Mouse (Mus musculus): Measurements from ENCODE around the gene 2510002D24Rik. TPM values are rescaled to one million over a fixed set of nuclear protein-coding genes. Genes with fewer than 3 reads are reported as not detected.
"Not testable (repeated sequence)": the region's sequence is repeated elsewhere in the genome, so short reads cannot be mapped to it uniquely, and the experiment has no call there.

Gene 2510002D24Rik
- total and polyA plus RNA-seq, 2 experiments from 2014 or later: 32.9 to 45.6 TPM

GRCm38 (mm10) chr16:18858551-18858950, 22.2 kb downstream of the 2510002D24Rik start:
- H3K4me1 ChIP-seq (ENCODE audit: control insufficient read depth, insufficient read depth): no peaks in the 10 kb centered on the region
- peak; percentile 50 for DNase-seq (ENCODE audit: low spot score)
- 0 out of 2 replicates have a peak, but pooled peaks cover 3% of the 10 kb centered on the region for H3K9me3 ChIP-seq (replicated peaks; ENCODE audit: control insufficient read depth, low read length)
- TF ChIP-seq CTCF (IDR thresholded peaks at IDR 0.05; ENCODE audit: low read depth) (peak; percentile 42), EP300 (IDR thresholded peaks at IDR 0.05; ENCODE audit: low read depth) (no peak)
- no peak overlapping the region for H3K27ac ChIP-seq (ENCODE audit: low read depth)
- H3K36me3 ChIP-seq (replicated peaks; ENCODE audit: control insufficient read depth, insufficient read depth, low read length): no peaks in the 10 kb centered on the region
- H3K4me2 ChIP-seq (ENCODE audit: low read depth, low read length): no peak overlapping the region
- H3K4me3 ChIP-seq (ENCODE audit: low read depth, low read length): no peak overlapping the region
- ATAC-seq (ENCODE audit: insufficient read depth, low read depth): peak; percentile 41; the same call in 1 of the 2 replicates
- no peaks in the 10 kb centered on the region for H3K27me3 ChIP-seq (ENCODE audit: control insufficient read depth, insufficient read depth, low read length)
- no peak overlapping the region for H3K9ac ChIP-seq (replicated peaks; ENCODE audit: low read depth, low read length)

- no peak overlapping the region for H3K4me2 ChIP-seq (ENCODE audit: low read depth, low read length)
- 52% methylated on average over 1 of the region's 1 CpGs for WGBS
- TF ChIP-seq CTCF (IDR thresholded peaks at IDR 0.05; ENCODE audit: low read depth): no peak
- no peak for TF ChIP-seq EP300 (IDR thresholded peaks at IDR 0.05; ENCODE audit: low read depth)
- ATAC-seq (ENCODE audit: insufficient read depth, low read depth) (no peak; the same call in 1 of the 2 replicates), DNase-seq (ENCODE audit: low spot score) (no peak)
- H3K9ac ChIP-seq (replicated peaks; ENCODE audit: low read depth, low read length): no peak overlapping the region
- H3K4me3 ChIP-seq (ENCODE audit: low read depth, low read length): no peak overlapping the region
- 0 out of 2 replicates have a peak, but pooled peaks cover 3% of the 10 kb centered on the region for H3K9me3 ChIP-seq (replicated peaks; ENCODE audit: control insufficient read depth, low read length)
- H3K4me1 ChIP-seq (ENCODE audit: control insufficient read depth, insufficient read depth): no peaks in the 10 kb centered on the region
- no peak overlapping the region for H3K27ac ChIP-seq (ENCODE audit: low read depth)
- no peaks in the 10 kb centered on the region for H3K27me3 ChIP-seq (ENCODE audit: control insufficient read depth, insufficient read depth, low read length)
- no peaks in the 10 kb centered on the region for H3K36me3 ChIP-seq (replicated peaks; ENCODE audit: control insufficient read depth, insufficient read depth, low read length)
These were observed 23.8 kb downstream of the 2510002D24Rik start for GRCm38 (mm10) chr16:18860186-18860585.

GRCm38 (mm10) chr16:18870495-18870894, 34.1 kb downstream of the 2510002D24Rik start:
- H3K4me3 ChIP-seq (ENCODE audit: low read depth, low read length); H3K27ac ChIP-seq (ENCODE audit: low read depth); H3K9me3 ChIP-seq (replicated peaks; ENCODE audit: control insufficient read depth, low read length); H3K27me3 ChIP-seq (ENCODE audit: control insufficient read depth, insufficient read depth, low read length); H3K9ac ChIP-seq (replicated peaks; ENCODE audit: low read depth, low read length); H3K4me1 ChIP-seq (ENCODE audit: control insufficient read depth, insufficient read depth); ATAC-seq (ENCODE audit: insufficient read depth, low read depth); DNase-seq (ENCODE audit: low spot score); H3K4me2 ChIP-seq (ENCODE audit: low read depth, low read length): not testable (repeated sequence)
- peaks cover 38% of the 10 kb centered on the region for H3K36me3 ChIP-seq (replicated peaks; ENCODE audit: control insufficient read depth, insufficient read depth, low read length)
- WGBS: 64% methylated on average over 1 of the region's 1 CpGs

- H3K27me3 ChIP-seq (ENCODE audit: control insufficient read depth, insufficient read depth, low read length): no peaks in the 10 kb centered on the region
- H3K36me3 ChIP-seq (replicated peaks; ENCODE audit: control insufficient read depth, insufficient read depth, low read length): peaks cover 36% of the 10 kb centered on the region
- H3K9ac ChIP-seq (replicated peaks; ENCODE audit: low read depth, low read length): peak overlapping the region; percentile 87
- WGBS: under 1% methylated on average over 17 of the region's 17 CpGs
- DNase-seq (ENCODE audit: low spot score) (no peak), ATAC-seq (ENCODE audit: insufficient read depth, low read depth) (no peak; the same call in 1 of the 2 replicates)
- no peaks in the 10 kb centered on the region for H3K9me3 ChIP-seq (replicated peaks; ENCODE audit: control insufficient read depth, low read length)
- TF ChIP-seq EP300 (IDR thresholded peaks at IDR 0.05; ENCODE audit: low read depth) (no peak), CTCF (IDR thresholded peaks at IDR 0.05; ENCODE audit: low read depth) (no peak)
- H3K4me1 ChIP-seq (ENCODE audit: control insufficient read depth, insufficient read depth): peaks cover 6% of the 10 kb centered on the region
- peak overlapping the region; percentile 98 for H3K4me2 ChIP-seq (ENCODE audit: low read depth, low read length)
- peak overlapping the region; percentile 92 for H3K27ac ChIP-seq (ENCODE audit: low read depth)
- peak overlapping the region; percentile 83 for H3K4me3 ChIP-seq (ENCODE audit: low read depth, low read length)
These were observed 39.7 kb downstream of the 2510002D24Rik start for GRCm38 (mm10) chr16:18876091-18876441.

GRCm38 (mm10) chr16:18876442-18877308, 40.3 kb downstream of the 2510002D24Rik start, which contains the start of the genes Mrpl40 and Hira:
Mrpl40 (minus strand) TSS chr16:18876862.
Hira (plus strand) TSS chr16:18877037.
- ATAC-seq (ENCODE audit: insufficient read depth, low read depth) (peak; percentile 94), DNase-seq (ENCODE audit: low spot score) (peak; percentile 88)
- H3K9me3 ChIP-seq (replicated peaks; ENCODE audit: control insufficient read depth, low read length): no peaks in the 10 kb centered on the region
- H3K27ac ChIP-seq (ENCODE audit: low read depth): peak within 1 kb of the TSS; percentile 92
- under 1% methylated on average over 72 of the region's 93 CpGs for WGBS
- TF ChIP-seq EP300 (IDR thresholded peaks at IDR 0.05; ENCODE audit: low read depth): peak; percentile 75; the same call in 1 of the 2 replicates
- TF ChIP-seq CTCF (IDR thresholded peaks at IDR 0.05; ENCODE audit: low read depth): no peak
- H3K27me3 ChIP-seq (ENCODE audit: control insufficient read depth, insufficient read depth, low read length): no peaks in the 10 kb centered on the region
- H3K9ac ChIP-seq (replicated peaks; ENCODE audit: low read depth, low read length): peak within 1 kb of the TSS; percentile 87
- H3K4me3 ChIP-seq (ENCODE audit: low read depth, low read length): peak within 1 kb of the TSS; percentile 83
- peaks cover 30% of the 10 kb centered on the region for H3K36me3 ChIP-seq (replicated peaks; ENCODE audit: control insufficient read depth, insufficient read depth, low read length)
- peaks cover 6% of the 10 kb centered on the region for H3K4me1 ChIP-seq (ENCODE audit: control insufficient read depth, insufficient read depth)
- H3K4me2 ChIP-seq (ENCODE audit: low read depth, low read length): peak within 1 kb of the TSS; percentile 98
